Mouse (Mus musculus) megakaryocyte-erythroid progenitor cell, adult 5-6 weeks (primary cell): ENCODE data around the gene Msi2. TPM values are rescaled to one million over a fixed set of nuclear protein-coding genes. Genes with fewer than 3 reads are reported as not detected.

ENCODE experiments used
- ATAC-seq: replicated peaks from 2 replicates; pipeline ENCODE4 v1.8.0; 2016; ENCODE audit warnings: mild to moderate bottlenecking, inconsistent platforms; ENCODE audit not compliant: severe bottlenecking, poor library complexity, low FRiP score, low TSS enrichment
- total RNA-seq, 2 experiments: library from RNA; stranded (forward) in 1 of 2; stranded (reverse) in 1 of 2; fragments of 200-1000, 215-1000 nt in 1 of 2; fragments of >200 nt in 1 of 2; fragmentation: Nextera tagmentation in 1 of 2; gene quantifications; 2 replicates each; pipeline ENCODE4 v1.2.3; 2014 to 2017

Msi2 gene
- total RNA-seq, 2 experiments from 2014 or later, result 89.1 to 111 TPM

- no peak for ATAC-seq
Observed at GRCm38 (mm10) chr11:88404816-88405613, 313.3 kb downstream of the Msi2 start.

GRCm38 (mm10) chr11:88404247-88404677 is 314.1 kb downstream of the Msi2 start:
- ATAC-seq, result no peak

- ATAC-seq, result no peak
Observed at GRCm38 (mm10) chr11:88402290-88402689, 316.0 kb downstream of the Msi2 start.

GRCm38 (mm10) chr11:88401333-88401732 is 317.0 kb downstream of the Msi2 start:
- no peak for ATAC-seq

- no peak for ATAC-seq
Observed at GRCm38 (mm10) chr11:88400926-88401325, 317.4 kb downstream of the Msi2 start.

GRCm38 (mm10) chr11:88400235-88400634 is 318.1 kb downstream of the Msi2 start:
- no peak for ATAC-seq

GRCm38 (mm10) chr11:88399431-88399830 is 318.9 kb downstream of the Msi2 start:
- no peak for ATAC-seq

- no peak for ATAC-seq
Observed at GRCm38 (mm10) chr11:88399028-88399427, 319.3 kb downstream of the Msi2 start.

GRCm38 (mm10) chr11:88395076-88395990 is 323.0 kb downstream of the Msi2 start:
- no peak for ATAC-seq

GRCm38 (mm10) chr11:88394341-88395075 is 323.8 kb downstream of the Msi2 start:
- ATAC-seq, result no peak

GRCm38 (mm10) chr11:88392715-88393114 is 325.6 kb downstream of the Msi2 start:
- ATAC-seq, result no peak

- no peak for ATAC-seq
Observed at GRCm38 (mm10) chr11:88391181-88391814, 327.0 kb downstream of the Msi2 start.

- no peak for ATAC-seq
Observed at GRCm38 (mm10) chr11:88389530-88389929, 328.8 kb downstream of the Msi2 start.

GRCm38 (mm10) chr11:88386916-88387315 is 331.4 kb downstream of the Msi2 start:
- ATAC-seq, result no peak

GRCm38 (mm10) chr11:88382449-88382848 is 335.9 kb downstream of the Msi2 start:
- no peak for ATAC-seq

GRCm38 (mm10) chr11:88381145-88381909 is 337.0 kb downstream of the Msi2 start:
- peak; percentile 83 for ATAC-seq

- ATAC-seq, result no peak
Observed at GRCm38 (mm10) chr11:88379635-88380034, 338.7 kb downstream of the Msi2 start.

GRCm38 (mm10) chr11:88378686-88379339 is 339.5 kb downstream of the Msi2 start:
- no peak for ATAC-seq
